Mouse (Mus musculus): ENCODE data around the gene Spats2l. TPM values are rescaled to one million over a fixed set of nuclear protein-coding genes. Genes with fewer than 3 reads are reported as not detected.

Spats2l gene
- polyA plus RNA-seq, 1 experiment from 2014 or later: 59.2 TPM

DNA sequence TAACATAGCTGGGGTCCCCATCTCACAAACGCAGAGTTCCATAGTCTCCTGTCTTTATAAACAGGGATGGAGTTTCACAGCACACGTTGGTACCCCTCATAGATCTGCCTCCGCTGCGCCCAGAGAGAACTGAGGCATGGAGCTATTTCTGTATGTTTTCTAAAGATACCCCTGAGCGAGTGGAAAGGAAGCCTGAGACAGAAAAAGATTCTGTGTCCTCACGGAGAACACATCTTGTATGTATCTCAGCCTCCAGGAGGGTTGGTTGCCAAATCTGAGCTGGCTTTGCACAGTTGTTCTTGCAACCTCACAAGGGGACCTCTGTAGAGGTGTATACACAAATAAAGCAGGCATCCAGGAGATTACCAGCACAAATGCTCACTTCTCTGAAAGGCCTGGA is 105.0 kb downstream of the Spats2l start:
- in situ Hi-C loops (cut with MboI; ENCODE audit: low pct_unique_long_range_greater_than_20kb): no loop called here
- TF ChIP-seq CTCF (IDR thresholded peaks at IDR 0.05): no peak
- ATAC-seq: no peak
- no peaks in the 10 kb centered on the region for H3K27me3 ChIP-seq
- POLR2A ChIA-PET: no interaction called here
- no peak for DNase-seq (ENCODE audit: low read depth, low spot score)
- CTCF ChIA-PET: no interaction called here

DNA sequence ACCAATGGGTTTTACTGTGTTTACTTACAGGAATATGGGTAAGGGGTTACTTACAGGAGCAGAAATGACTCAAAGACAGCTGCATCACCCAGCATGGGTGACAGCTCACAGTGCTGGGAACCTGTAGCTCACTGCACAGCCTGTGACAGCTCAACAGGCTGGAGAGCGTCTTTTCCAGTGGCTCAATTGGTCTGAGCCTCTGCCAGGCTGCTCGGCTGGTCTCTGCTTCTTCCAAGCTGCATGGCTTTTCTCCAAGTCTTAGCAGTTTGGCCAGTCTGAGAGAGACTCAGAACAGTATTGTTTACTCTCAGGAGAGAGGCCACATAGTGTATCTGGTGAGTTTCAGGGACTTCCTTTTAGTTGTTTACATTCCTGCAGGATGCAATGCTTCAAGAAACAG is 110.9 kb downstream of the Spats2l start:
- no peaks in the 10 kb centered on the region for H3K27me3 ChIP-seq
- DNase-seq (ENCODE audit: low read depth, low spot score) (no peak), ATAC-seq (no peak)
- no peak for TF ChIP-seq CTCF (IDR thresholded peaks at IDR 0.05)
- in situ Hi-C loops (cut with MboI; ENCODE audit: low pct_unique_long_range_greater_than_20kb): no loop called here
- CTCF ChIA-PET: no interaction called here
- POLR2A ChIA-PET: interaction anchor here (0.7 kb wide), 1 partner anchor 10 kb away, joined by 3 read pairs; no protein-coding TSS in a partner anchor

DNA sequence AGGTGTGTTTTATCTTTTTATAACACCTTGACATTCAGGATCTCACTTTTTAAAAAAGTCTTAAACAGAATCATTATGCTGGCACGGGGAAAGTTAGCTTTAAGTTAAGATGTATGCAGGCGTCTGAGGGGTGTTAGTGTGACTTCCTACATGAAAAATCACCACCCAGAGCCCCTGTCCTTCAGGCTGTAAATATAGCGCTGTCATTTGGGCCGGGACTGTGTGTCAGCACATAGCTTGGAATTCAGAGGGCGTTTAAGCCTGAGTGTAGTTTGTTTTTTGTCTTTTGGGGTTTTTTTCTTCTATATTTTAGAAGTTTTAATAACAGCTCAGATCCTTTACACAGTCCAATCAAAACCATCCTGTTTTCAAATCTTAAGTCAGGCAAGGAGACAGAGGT is 115.8 kb downstream of the Spats2l start:
- ChIA-PET CTCF (interaction anchor here (1.3 to 1.4 kb wide), 2 partner anchors 9 to 22 kb away, joined by 3 to 4 read pairs; no protein-coding TSS in a partner anchor), POLR2A (no interaction called here)
- TF ChIP-seq CTCF (IDR thresholded peaks at IDR 0.05): no peak
- no peak for DNase-seq (ENCODE audit: low read depth, low spot score)
- no peak for ATAC-seq
- no peaks in the 10 kb centered on the region for H3K27me3 ChIP-seq
- in situ Hi-C loops (cut with MboI; ENCODE audit: low pct_unique_long_range_greater_than_20kb): no loop called here

DNA sequence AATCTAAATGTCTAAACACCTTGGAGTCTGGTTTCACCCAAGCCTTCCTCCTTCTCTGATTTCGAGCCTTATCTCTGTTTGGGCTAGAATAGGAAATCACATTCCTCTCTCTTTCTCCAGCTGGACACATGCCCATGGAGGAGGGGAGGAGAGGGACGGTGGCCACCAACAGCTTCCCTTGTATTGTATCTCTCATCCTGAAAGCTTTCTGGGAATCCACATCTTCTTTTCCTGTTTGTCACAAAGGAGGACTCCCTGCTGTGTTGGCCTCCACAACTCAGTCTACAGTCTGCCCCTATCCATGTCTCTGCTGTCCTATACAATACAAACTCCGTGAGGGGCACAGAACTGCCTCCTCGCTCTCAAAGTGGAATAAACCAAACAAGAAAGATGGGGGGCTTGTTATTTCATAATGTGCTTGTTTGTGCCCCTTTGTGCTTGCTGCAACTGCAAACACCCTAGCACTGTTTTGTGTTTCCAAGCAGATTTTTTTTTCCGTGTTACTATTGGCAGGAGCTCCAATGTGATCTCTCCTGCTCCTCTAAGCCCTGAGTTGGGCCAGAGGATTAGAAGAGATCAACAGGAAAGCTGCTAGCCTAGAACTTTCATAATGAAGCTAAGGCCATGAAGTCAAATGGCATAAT is 116.4 kb downstream of the Spats2l start:
- in situ Hi-C loops (cut with MboI; ENCODE audit: low pct_unique_long_range_greater_than_20kb): no loop called here
- POLR2A ChIA-PET: no interaction called here
- no peak for TF ChIP-seq CTCF (IDR thresholded peaks at IDR 0.05)
- DNase-seq (ENCODE audit: low read depth, low spot score) (no peak), ATAC-seq (no peak)
- CTCF ChIA-PET: interaction anchor here (1.0 to 1.4 kb wide), 4 partner anchors 10 to 34 kb away, joined by 3 to 4 read pairs (median 4); no protein-coding TSS in a partner anchor
- H3K27me3 ChIP-seq: no peaks in the 10 kb centered on the region

DNA sequence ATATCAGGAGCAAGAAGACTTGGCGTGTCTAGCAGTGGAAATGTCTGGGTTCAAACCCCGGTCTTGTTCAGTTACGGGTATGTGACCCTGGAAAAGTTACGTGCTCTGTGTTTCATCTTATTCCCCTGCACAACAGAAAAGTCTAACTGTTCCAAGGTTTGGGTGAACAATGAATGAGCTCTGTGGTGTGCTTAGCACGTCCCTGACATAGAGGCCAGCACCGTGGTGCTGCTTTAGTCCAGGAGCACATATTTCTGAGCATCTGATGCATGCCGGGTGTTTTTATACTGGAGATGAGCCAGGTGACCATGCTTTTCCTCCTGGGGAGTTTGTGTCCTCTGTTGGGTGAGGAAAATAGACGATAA is 116.9 kb downstream of the Spats2l start:
- TF ChIP-seq CTCF (IDR thresholded peaks at IDR 0.05): no peak
- no peaks in the 10 kb centered on the region for H3K27me3 ChIP-seq
- ChIA-PET POLR2A (no interaction called here), CTCF (interaction anchor here (1.0 to 1.4 kb wide), 3 partner anchors 13 to 34 kb away, joined by 3 to 4 read pairs (median 4); no protein-coding TSS in a partner anchor)
- in situ Hi-C loops (cut with MboI; ENCODE audit: low pct_unique_long_range_greater_than_20kb): no loop called here
- DNase-seq (ENCODE audit: low read depth, low spot score): no peak
- ATAC-seq: no peak

- ChIA-PET CTCF (no interaction called here), POLR2A (no interaction called here)
- TF ChIP-seq CTCF (IDR thresholded peaks at IDR 0.05): no peak
Observed at GRCm38 (mm10) chr1:57901494-57901893, 127.5 kb downstream of the Spats2l start.

GRCm38 (mm10) chr1:57903793-57904192 is 129.8 kb downstream of the Spats2l start:
- no peak for ATAC-seq
- ChIA-PET POLR2A (no interaction called here), CTCF (interaction anchor here (0.9 to 1.6 kb wide), 3 partner anchors 13 to 40 kb away, joined by 3 to 4 read pairs (median 3); no protein-coding TSS in a partner anchor)
- TF ChIP-seq CTCF (IDR thresholded peaks at IDR 0.05): no peak
- H3K27me3 ChIP-seq: no peaks in the 10 kb centered on the region
- no peak for DNase-seq (ENCODE audit: low read depth, low spot score)
- in situ Hi-C loops (cut with MboI; ENCODE audit: low pct_unique_long_range_greater_than_20kb): no loop called here

More at GRCm38 (mm10) chr1:57901494-57901893, 127.5 kb downstream of the Spats2l start:
- no peak for ATAC-seq
- in situ Hi-C loops (cut with MboI; ENCODE audit: low pct_unique_long_range_greater_than_20kb): no loop called here
- H3K27me3 ChIP-seq: no peaks in the 10 kb centered on the region
- no peak for DNase-seq (ENCODE audit: low read depth, low spot score)

- in situ Hi-C loops (cut with MboI; ENCODE audit: low pct_unique_long_range_greater_than_20kb): no loop called here
- ChIA-PET POLR2A (interaction anchor here (0.6 kb wide), 1 partner anchor 19 kb away, joined by 3 read pairs; no protein-coding TSS in a partner anchor), CTCF (interaction anchor here (1.1 kb wide), 1 partner anchor 482 kb away, joined by 3 read pairs; no protein-coding TSS in a partner anchor)
- H3K27me3 ChIP-seq: no peaks in the 10 kb centered on the region
- ATAC-seq: no peak
- DNase-seq (ENCODE audit: low read depth, low spot score): no peak
- no peak for TF ChIP-seq CTCF (IDR thresholded peaks at IDR 0.05)
Observed at GRCm38 (mm10) chr1:57905912-57906311, 131.9 kb downstream of the Spats2l start.

GRCm38 (mm10) chr1:57906312-57906711 is 132.3 kb downstream of the Spats2l start:
- ChIA-PET POLR2A (interaction anchor here (0.6 kb wide), 1 partner anchor 18 kb away, joined by 3 read pairs; no protein-coding TSS in a partner anchor), CTCF (no interaction called here)
- no peak for TF ChIP-seq CTCF (IDR thresholded peaks at IDR 0.05)
- no peaks in the 10 kb centered on the region for H3K27me3 ChIP-seq
- no peak for DNase-seq (ENCODE audit: low read depth, low spot score)
- in situ Hi-C loops (cut with MboI; ENCODE audit: low pct_unique_long_range_greater_than_20kb): no loop called here
- no peak for ATAC-seq

DNA sequence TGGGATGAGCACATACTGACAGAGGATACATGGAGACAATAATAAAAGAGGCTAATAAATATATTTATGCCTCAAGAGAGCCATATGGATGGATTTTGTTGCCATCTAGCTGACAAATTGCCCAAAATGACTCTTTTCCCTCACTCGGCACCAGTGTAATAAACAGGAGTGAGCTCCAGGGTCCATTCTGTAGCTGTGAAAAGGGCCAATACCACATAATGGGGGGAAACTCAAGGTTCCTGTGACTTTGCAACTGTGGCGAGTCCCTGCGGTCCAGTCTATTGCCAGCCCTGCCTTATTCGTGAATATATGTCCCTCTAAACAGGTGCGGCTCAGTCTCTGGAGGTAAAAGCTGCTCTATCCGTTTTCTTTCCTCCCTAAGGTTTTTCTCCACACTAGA is 137.6 kb downstream of the Spats2l start:
- no peaks in the 10 kb centered on the region for H3K27me3 ChIP-seq
- ChIA-PET CTCF (no interaction called here), POLR2A (no interaction called here)
- TF ChIP-seq CTCF (IDR thresholded peaks at IDR 0.05): no peak
- DNase-seq (ENCODE audit: low read depth, low spot score) (no peak), ATAC-seq (no peak)
- in situ Hi-C loops (cut with MboI; ENCODE audit: low pct_unique_long_range_greater_than_20kb): no loop called here

GRCm38 (mm10) chr1:57917342-57917741 is 143.4 kb downstream of the Spats2l start:
- no peak for ATAC-seq
- DNase-seq (ENCODE audit: low read depth, low spot score): no peak
- TF ChIP-seq CTCF (IDR thresholded peaks at IDR 0.05): no peak
- ChIA-PET POLR2A (no interaction called here), CTCF (no interaction called here)
- H3K27me3 ChIP-seq: no peaks in the 10 kb centered on the region
- in situ Hi-C loops (cut with MboI; ENCODE audit: low pct_unique_long_range_greater_than_20kb): no loop called here
